Mouse (Mus musculus) testis, adult 2 months (tissue): ENCODE data around the gene Acy3.

Source experiments
- CTCF ChIP-seq: fragments of 200-500 bp; IDR thresholded peaks from 2 replicates; pipeline ENCODE4 v1.5.1; 2012; ENCODE audit warnings: low read depth, mild to moderate bottlenecking, inconsistent platforms, low read length, moderate library complexity; ENCODE audit not compliant: control insufficient read depth, insufficient read depth, insufficient replicate concordance
- POLR2A ChIP-seq: fragments of 200-500 bp; IDR thresholded peaks from 2 replicates; pipeline ENCODE4 v1.6.1; 2012; ENCODE audit warnings: low read depth, mild to moderate bottlenecking, inconsistent platforms, low read length, moderate library complexity; ENCODE audit not compliant: control insufficient read depth

GRCm38 (mm10) chr19:4001752-4002151, 15.4 kb downstream of the Acy3 start:
- TF ChIP-seq POLR2A (no peak), CTCF (no peak)
